Mouse (Mus musculus): ENCODE results near the gene Serinc2.

Gene Serinc2

DNA sequence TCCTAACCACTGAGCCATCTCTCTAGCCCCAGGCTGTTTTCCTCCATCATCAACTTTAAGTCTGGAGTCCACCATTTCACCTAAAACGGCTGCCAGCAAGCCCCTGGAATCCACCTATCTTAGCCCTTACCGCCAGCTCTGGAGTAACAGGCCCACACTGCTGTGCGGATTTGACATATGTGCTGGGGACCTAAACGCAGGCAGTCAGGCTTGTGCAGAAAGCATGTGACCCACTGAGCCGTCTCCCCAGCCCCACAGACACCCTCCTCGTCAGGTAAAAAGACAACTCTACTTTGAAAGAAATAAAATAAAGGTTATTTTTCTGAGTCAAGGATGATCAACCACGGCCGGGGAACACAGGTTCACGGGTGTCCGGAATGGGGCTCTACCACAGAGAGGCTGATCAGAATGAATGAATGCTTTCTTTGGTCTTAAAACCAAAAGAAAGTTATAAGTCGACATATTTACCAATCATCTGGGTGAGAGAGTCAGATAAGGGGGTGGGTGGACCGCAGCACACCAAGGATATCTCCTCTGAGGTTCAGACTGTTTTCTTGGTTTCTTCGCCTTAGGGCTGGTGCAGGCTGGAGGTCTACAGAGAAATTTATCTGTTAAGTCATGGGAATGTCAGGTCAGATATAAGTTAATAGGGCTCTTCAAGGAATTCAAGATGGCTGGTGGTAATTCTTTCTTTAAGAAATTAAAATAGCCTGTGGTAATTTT lies 17.4 kb upstream of the Serinc2 start:
- no peak for DNase-seq

GRCm38 (mm10) chr4:130295047-130295745 lies 16.2 kb upstream of the Serinc2 start:
- no peak for DNase-seq

GRCm38 (mm10) chr4:130294513-130294912 lies 15.5 kb upstream of the Serinc2 start:
- DNase-seq, result no peak

GRCm38 (mm10) chr4:130292271-130292670 lies 13.3 kb upstream of the Serinc2 start:
- DNase-seq, result peak; percentile 58

DNA sequence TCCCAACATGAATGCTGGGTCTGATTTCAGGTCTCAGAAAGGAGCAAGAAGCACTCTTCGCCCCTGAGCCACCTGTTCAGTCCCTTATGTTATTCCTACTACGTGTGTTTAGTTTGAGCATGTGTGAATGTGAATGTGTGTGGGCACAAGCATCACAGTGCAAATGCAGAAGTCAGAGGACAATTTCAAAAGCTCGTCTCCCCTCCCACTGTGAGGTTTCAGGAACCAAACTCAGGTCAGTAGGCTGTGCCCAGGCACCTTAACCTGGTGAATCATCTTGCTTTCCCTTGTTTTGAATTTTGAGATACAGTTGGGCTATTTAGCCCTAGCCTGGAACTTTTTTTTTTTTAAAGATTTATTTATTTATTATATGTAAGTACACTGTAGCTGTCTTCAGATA lies 10.8 kb upstream of the Serinc2 start:
- no peak for DNase-seq

DNA sequence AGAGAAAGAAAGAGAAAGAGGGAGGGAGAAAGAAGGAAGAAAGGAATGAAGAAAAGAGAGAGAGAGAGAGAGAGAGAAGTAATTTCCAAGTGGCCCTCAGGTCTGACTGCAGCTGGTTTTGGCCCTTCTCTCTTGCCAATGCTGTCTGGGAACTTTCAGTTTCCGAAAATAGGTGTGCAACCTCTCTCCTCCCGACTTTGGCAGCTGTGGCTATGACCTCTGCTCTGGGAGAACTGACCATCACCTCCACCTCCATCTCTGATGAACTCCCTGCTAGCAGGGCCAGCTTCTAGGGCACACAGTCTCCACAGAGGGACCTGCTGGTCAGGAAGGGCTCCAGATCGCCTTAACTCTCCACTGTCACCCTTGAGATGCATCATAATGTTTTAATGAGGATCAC lies 7.5 kb upstream of the Serinc2 start:
- no peak for DNase-seq

DNA sequence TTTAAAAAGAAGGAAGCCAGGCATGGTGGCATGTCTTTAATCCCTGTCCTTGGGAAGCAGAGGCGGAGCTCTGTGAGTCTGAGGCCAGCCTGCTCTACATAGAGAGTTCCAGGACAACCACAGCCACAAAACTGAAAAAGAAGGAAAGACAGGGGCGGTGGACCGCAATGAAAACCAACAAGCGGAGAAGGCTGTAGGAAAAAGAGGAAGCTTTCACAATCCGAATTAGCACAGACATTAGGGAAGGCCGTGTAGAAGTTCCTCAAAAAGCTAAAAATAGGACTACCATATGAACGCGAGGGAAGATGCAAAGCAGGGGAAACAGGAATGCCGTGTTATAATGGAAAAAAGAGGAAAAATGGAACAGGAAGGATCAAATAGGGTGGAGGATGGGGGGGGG lies 4.8 kb upstream of the Serinc2 start:
- no peak for DNase-seq

DNA sequence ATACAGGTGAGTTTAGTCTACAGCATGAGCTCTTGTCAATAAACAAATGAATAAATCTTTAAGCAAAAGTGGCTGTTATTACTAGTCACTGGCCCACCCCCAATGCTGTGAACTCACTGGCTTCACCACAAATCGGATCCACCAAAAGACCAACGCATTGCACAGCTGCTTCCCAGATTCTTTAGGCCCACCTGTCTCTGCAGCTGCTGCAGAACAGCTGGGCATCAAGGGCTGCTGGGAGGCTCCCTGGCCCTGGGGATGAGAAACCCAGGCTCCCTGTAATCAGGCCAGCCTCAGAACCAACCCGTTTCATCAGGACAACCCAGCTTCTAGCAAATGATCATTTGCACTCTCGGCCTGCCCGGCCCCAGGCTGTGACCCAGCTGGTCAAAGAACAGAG lies 3.9 kb upstream of the Serinc2 start:
- DNase-seq, result no peak

DNA sequence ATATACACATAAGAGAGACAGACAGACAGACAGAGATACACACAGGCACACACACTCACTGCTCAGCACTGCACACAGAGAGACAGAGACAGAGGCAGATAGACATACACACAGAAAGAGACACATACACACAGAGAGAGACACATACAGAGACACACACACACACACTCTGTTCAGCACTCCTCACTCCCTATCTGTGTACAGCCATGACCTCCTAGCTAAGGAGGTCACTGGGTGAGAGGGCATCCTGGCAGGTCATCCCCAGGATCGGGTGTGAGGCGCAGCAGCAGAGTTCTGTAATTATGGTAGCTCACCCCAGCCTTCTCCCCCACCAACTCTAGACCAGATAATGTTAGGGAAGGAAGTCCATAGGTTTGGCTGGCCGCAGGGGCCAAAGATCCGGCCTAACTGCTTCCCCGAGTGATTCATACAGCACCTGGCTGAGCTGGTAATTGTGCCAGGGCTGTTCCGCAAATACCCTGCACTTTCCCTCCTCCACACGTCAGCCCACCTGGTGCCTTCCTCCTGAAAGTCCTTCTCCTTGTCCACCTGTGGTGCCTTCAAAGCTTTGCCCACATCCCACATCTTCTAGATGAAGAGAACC lies 2.3 kb downstream of the Serinc2 start:
- DNase-seq, result no peak

DNA sequence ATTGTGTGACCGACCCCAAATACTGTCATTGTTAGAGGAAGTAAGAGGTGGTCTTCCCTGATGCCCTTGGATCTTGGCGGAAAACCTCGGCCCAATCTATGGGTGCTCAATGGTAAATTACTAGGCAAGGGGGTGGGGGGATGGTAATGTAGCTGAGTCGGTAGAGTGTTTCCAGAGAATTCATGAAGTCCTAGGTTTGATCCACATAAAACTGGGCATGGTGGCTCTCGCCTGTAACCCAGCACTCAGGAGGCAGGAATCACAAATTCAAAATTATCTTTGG lies 3.2 kb downstream of the Serinc2 start:
- DNase-seq, result no peak

- no peak for DNase-seq
Measured at GRCm38 (mm10) chr4:130275016-130275822, 3.8 kb downstream of the Serinc2 start.

DNA sequence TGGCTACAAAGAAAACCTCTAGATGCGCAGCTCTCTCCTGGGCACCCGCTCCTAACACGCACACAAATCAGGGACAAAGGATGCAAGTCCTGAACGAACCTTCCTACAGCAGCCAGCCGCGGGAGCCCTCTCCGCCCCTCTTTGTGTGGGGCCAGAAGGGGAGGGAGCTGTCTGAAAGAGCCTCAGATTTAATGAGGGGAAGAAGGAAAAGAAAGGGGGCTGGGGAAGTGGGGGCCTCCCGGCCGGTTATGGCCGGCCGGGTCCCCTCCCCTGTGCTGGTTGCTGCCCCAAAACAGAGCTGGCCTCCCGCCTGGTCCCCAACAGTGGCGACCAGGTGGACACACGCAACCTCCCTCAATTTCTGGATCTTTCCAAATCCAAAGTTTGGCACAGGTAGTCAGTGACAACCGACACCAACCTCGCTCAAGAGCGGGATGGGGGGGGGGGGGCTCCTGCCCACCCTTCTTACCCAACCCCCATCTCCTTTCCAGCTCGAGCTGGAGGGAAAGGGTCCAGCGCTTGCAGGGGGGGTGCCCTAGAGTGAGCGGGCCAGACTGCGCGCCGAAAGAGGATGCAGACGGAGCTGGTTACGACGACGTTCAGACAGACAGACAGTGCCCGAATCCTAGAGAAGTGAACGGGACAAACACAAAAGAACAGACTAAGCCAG lies 4.5 kb downstream of the Serinc2 start:
- no peak for DNase-seq

- DNase-seq, result no peak
Measured at GRCm38 (mm10) chr4:130273698-130274345, 5.2 kb downstream of the Serinc2 start.

GRCm38 (mm10) chr4:130270611-130271347 lies 8.2 kb downstream of the Serinc2 start:
- DNase-seq, result no peak

- no peak for DNase-seq
Measured at GRCm38 (mm10) chr4:130270089-130270488, 8.9 kb downstream of the Serinc2 start.

- DNase-seq, result no peak
Measured at GRCm38 (mm10) chr4:130268736-130269135, 10.3 kb downstream of the Serinc2 start.

GRCm38 (mm10) chr4:130267069-130267468 lies 11.9 kb downstream of the Serinc2 start:
- DNase-seq, result no peak

DNA sequence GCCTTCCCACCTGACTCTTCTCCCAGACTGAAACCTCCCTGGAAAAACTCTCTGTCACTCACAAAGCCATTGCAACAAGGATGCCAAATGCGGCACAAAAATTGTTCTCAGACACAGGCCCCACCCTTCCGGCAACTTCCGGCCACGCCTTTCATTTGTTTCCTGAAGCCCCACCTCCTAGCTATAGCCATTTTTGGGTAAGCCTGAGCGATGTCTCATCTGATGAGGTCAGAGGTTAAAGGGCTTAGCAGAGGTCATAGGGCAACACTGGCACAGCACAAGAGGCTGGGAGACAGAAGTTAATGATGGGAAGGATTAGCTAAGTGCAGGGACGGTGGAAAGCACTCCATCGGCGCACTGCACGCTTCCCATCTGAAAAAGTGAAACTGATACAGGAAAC lies 12.4 kb downstream of the Serinc2 start:
- no peak for DNase-seq

DNA sequence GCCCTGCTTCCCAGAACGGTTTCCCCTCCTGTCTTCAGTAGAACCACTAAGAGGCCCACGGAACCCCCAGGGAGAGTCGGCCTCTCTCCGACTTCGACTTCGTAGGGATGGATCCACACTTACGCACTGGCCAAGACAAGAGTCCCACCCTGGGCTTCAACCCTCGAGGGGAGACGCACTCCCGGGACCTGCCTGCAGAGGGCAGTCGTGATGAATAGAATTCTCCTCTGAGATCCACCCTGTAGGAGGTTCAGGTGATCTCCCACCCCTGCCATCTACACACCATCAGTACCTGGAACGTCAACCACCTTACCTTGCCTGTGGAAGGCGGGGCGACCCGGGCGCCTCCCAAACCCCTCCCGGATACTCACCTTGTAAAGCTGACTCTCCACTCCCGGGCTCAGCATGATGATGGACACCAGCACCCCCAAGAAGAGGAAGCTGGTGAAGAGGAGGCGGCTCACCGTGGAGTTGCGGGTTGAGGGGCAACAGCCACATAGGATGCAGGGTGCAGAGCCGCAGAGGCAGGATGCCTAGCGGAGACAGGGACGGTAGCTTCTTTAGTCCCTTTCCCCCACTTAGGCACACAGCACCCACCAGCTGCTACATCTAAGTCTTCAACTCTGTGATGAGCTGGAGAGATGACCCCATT lies 14.2 kb downstream of the Serinc2 start:
- DNase-seq, result peak; percentile 54

- DNase-seq, result no peak
Measured at GRCm38 (mm10) chr4:130264131-130264530, 14.9 kb downstream of the Serinc2 start.

DNA sequence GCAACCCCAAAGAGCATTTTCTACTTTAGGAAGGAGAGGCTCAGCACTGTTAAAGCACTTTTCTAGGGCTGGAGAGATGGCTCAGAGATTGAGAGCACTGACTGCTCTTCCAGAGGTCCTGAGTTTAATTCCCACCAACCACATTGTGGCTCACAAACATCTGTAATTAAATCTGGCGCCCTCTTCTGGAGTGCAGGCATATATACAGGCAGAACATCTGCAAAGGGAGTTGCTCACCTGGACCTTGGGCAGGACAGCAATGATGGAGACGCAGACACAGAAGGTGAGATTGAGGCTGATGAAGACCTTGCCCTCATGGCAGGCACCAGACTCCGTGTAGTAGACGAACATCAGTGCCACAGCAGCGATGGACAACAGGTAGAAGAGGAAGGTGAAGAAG lies 18.6 kb downstream of the Serinc2 start:
- no peak for DNase-seq
